Mouse (Mus musculus) sigmoid colon, adult 10 weeks (tissue): Measurements from ENCODE around the gene Nvl. TPM values are rescaled to one million over a fixed set of nuclear protein-coding genes. Genes with fewer than 3 reads are reported as not detected.

Experiments
- polyA plus RNA-seq: library from polyadenylated mRNA; stranded (reverse); fragments of 350-450 nt; fragmentation: Illumina TruSeq; extraction: RNeasy Lipid Tissue Mini Kit (QIAGEN cat#74804); gene quantifications from one replicate; pipeline ENCODE4 v1.2.3, GENCODE M21; 2014; ENCODE audit warnings: low read depth, low replicate concordance

Gene Nvl
- 40.2 TPM for polyA plus RNA-seq

DNA sequence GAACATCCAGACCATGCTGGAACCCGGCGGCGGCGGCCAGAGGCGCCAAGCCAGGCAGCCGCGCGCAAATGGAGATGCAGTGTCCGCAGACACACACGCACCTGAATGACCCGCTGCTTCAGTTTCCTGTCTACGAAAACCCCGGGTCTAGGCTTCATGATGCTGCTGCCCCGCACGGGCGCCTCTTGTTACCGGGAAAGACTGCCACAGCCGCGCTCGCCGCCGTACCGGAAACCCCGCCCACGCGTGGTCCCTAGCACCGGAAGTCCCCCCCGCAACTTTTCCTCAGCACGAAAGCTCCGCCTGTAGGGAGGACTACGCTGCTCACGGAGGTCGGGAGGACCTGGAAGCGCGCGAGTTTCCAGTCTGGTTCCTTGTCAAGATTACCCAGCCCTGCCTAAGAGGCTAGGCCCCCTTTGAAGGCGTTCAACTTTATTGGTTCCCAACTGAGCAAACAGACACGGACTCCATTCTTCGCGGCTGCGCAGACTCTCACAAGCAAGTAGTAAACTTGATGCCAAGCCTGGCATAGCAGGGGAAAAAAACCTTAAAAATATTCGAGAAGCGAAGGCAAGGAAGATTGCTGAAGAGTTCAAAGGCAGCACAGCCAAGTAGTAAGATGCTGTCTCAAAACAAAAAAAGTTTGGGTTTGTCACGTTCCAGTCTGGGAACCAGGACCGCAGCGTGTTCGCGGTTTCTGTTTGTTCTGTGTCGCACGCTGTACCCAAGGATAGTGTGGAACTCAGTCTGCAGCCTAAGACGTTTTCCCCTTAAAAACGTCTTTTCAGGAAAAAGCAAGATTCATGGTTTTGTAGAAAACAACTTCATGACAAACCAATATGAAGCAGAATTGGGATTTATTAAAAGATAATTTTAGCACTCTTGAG, at the start of gene Nvl, which contains the start of gene Cnih4:
Gene Nvl, minus strand, starts transcription at position 255 of the 887 bp plus-strand sequence.
Gene Cnih4, plus strand, starts transcription at position 744 of the 887 bp plus-strand sequence.

DNA sequence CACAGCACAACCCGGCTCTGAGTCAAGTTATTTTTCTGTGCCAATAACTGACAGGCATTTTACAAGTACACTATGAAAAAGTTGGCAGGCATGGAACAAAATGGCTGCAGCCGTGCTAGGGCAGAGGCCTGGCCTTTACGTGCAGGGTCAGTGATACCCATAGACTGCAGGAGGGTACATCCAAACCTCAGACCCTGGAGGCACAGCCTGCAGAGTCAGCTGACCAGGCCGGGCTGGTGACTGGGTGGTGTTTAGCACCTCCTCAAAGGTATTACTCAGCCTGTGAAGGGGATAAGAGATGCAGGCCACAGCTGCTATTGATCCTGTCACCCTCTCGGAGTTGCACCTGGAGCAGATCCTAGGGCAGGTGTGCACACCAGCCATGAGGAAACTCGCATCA, 93.1 kb downstream of the Nvl start, which contains the start of gene 9130409I23Rik:
Gene 9130409I23Rik, plus strand, starts transcription at position 301 of the 400 bp plus-strand sequence.

Other genes with a start within 250 kb of the Nvl start
- gene Pycr2, start 239.9 kb downstream of the Nvl start, polyA plus RNA-seq, result 1.5 TPM
- 1.4 TPM for gene Lefty1, start 209.2 kb downstream of the Nvl start, polyA plus RNA-seq
- 16.8 TPM for gene Tmem63a, start 201.9 kb downstream of the Nvl start, polyA plus RNA-seq
- gene Ephx1, start 123.3 kb downstream of the Nvl start, polyA plus RNA-seq, result 7.9 TPM
- not detected for gene 9130409I23Rik, start 93.0 kb downstream of the Nvl start, polyA plus RNA-seq
- 342 TPM for gene Cnih4, start 489 bp upstream of the Nvl start, polyA plus RNA-seq
- gene Wdr26, start 67.8 kb upstream of the Nvl start, polyA plus RNA-seq, result 201 TPM
- gene Cnih3, start 208.4 kb upstream of the Nvl start, polyA plus RNA-seq, result not detected